Mouse (Mus musculus) liver, embryonic 14.5 days (tissue): ENCODE measurements around the gene Tapt1. TPM values are rescaled to one million over a fixed set of nuclear protein-coding genes. Genes with fewer than 3 reads are reported as not detected.
"Not testable (repeated sequence)": the region's sequence is repeated elsewhere in the genome, so short reads cannot be mapped to it uniquely, and the experiment has no call there.

Experiments
- ATAC-seq: fragments of 200-750 bp; cut with Nextera tagmentation; 2 replicates; pipeline ENCODE4 v1.8.0; 2017; ENCODE audit warnings: moderate number of reproducible peaks, mild to moderate bottlenecking, moderate library complexity; ENCODE audit not compliant: insufficient read depth
- DNase-seq, 3 experiments: peaks; one replicate each; pipeline ENCODE4 v3.0.0-alpha.2; 2012 to 2013; ENCODE audit warnings: low read depth in 3 of 3, low spot score in 3 of 3
- H3K27ac ChIP-seq: fragments of 300-500 bp; sonication (generic); 2 replicates; pipeline ENCODE4 v1.5.1; 2014; ENCODE audit warnings: moderate library complexity, mild to moderate bottlenecking, control low read depth, inconsistent platforms
- H3K27me3 ChIP-seq: fragments of 300-500 bp; sonication (generic); 2 replicates; pipeline ENCODE4 v1.6.1; 2014; ENCODE audit warnings: mild to moderate bottlenecking, low read length, moderate library complexity; ENCODE audit not compliant: control insufficient read depth, insufficient read depth
- H3K36me3 ChIP-seq: fragments of 300-500 bp; sonication (generic); replicated peaks from 2 replicates; pipeline ENCODE4 v1.6.1; 2014; ENCODE audit warnings: low read depth; ENCODE audit not compliant: control insufficient read depth, insufficient read depth
- H3K4me1 ChIP-seq, 2 experiments: fragments of 200-500 bp in 1 of 2; fragments of 300-500 bp in 1 of 2; sonication (generic) in 1 of 2; replicated peaks; 2 replicates each; pipeline ENCODE4 v1.6.1; 2012 to 2014; ENCODE audit warnings: antibody characterized with exemption in 1 of 2, inconsistent platforms in 1 of 2, low read length in 1 of 2; ENCODE audit not compliant: control insufficient read depth in 2 of 2, insufficient read depth in 2 of 2
- H3K4me2 ChIP-seq: fragments of 300-500 bp; sonication (generic); 2 replicates; pipeline ENCODE4 v1.6.1; 2014; ENCODE audit warnings: low read depth, mild to moderate bottlenecking, control low read depth, moderate library complexity
- H3K4me3 ChIP-seq, 2 experiments: fragments of 200-500 bp in 1 of 2; fragments of 300-500 bp in 1 of 2; sonication (generic) in 1 of 2; 2 replicates each; pipeline ENCODE4 v1.5.1; 2012 to 2014; ENCODE audit warnings: low read depth in 2 of 2, low read length in 2 of 2, mild to moderate bottlenecking in 2 of 2, control low read depth in 1 of 2, inconsistent platforms in 1 of 2, moderate library complexity in 1 of 2; ENCODE audit not compliant: insufficient read depth in 1 of 2
- H3K9ac ChIP-seq: fragments of 300-500 bp; sonication (generic); replicated peaks from 2 replicates; pipeline ENCODE4 v1.6.1; 2014; ENCODE audit warnings: mild to moderate bottlenecking, control low read depth, moderate library complexity
- H3K9me3 ChIP-seq: fragments of 300-500 bp; sonication (generic); 2 replicates; pipeline ENCODE4 v1.6.1; 2016; ENCODE audit warnings: low read length, mixed read lengths; ENCODE audit not compliant: control insufficient read depth
- CTCF ChIP-seq: IDR thresholded peaks from 2 replicates; pipeline ENCODE4 v1.5.1; 2016; ENCODE audit warnings: antibody characterized with exemption, low read depth, control low read depth
- EP300 ChIP-seq: IDR thresholded peaks from 2 replicates; pipeline ENCODE4 v1.6.1; 2016; ENCODE audit warnings: antibody characterized with exemption, low read depth
- WGBS: fragments of 180-500 bp; shearing (Covaris S2); extraction: QIAGEN DNeasy Blood & Tissue Kit; methylation state at CpG from one replicate; pipeline ENCODE4 v1.1.7; 2014; ENCODE audit not compliant: insufficient replicate concordance; 5-methylcytosine and 5-hydroxymethylcytosine counted together
- polyA plus RNA-seq, 2 experiments: library from polyadenylated mRNA; depleted of rRNA in 1 of 2; stranded (reverse) in 1 of 2; unstranded in 1 of 2; fragments of >200 nt; fragmentation: Nextera tagmentation in 1 of 2; extraction: Ambion mirVana in 1 of 2; gene quantifications; 2 replicates each; pipeline versions ENCODE4 v1.2.1 to v1.2.3; 2012 to 2014

The Tapt1 gene
- polyA plus RNA-seq (2012; rRNA removed) (26.0 and 30.9 TPM in 2 replicates), polyA plus RNA-seq (2014; fragmentation: Nextera tagmentation; extraction: Ambion mirVana) (31.2 and 38.5 TPM in 2 replicates)

GRCm38 (mm10) chr5:44226521-44227461 lies at the start of gene Tapt1:
Tapt1 (minus strand) TSS chr5:44226626.
- peak; percentile 90 for ATAC-seq
- no peaks in the 10 kb centered on the region for H3K27me3 ChIP-seq
- peak; percentile 65 to 72 (median 68) for DNase-seq
- peaks cover 22 to 31% of the 10 kb centered on the region in 2 experiments for H3K4me1 ChIP-seq
- no peaks in the 10 kb centered on the region for H3K36me3 ChIP-seq
- H3K4me3 ChIP-seq: peak within 1 kb of the TSS; percentile 89 to 95
- WGBS: under 1% methylated on average over 114 of the region's 121 CpGs
- no peaks in the 10 kb centered on the region for H3K9me3 ChIP-seq
- TF ChIP-seq EP300 (no peak), CTCF (no peak)
- H3K9ac ChIP-seq: peak within 1 kb of the TSS; percentile 90
- H3K27ac ChIP-seq: peak within 1 kb of the TSS; percentile 78
- H3K4me2 ChIP-seq: peak within 1 kb of the TSS; percentile 83

GRCm38 (mm10) chr5:44271564-44271963 lies 45.1 kb upstream of the Tapt1 start:
- DNase-seq: no peak
- no peak for TF ChIP-seq EP300
- TF ChIP-seq CTCF: no peak
- ATAC-seq: no peak
- Histone ChIP-seq H3K36me3 (no peaks in the 10 kb centered on the region), H3K4me1 (no peaks in the 10 kb centered on the region; a peak in 1 of 4 replicates), H3K4me3 (no peak overlapping the region), H3K9me3 (no peaks in the 10 kb centered on the region), H3K9ac (no peak overlapping the region), H3K4me2 (no peak overlapping the region), H3K27me3 (no peaks in the 10 kb centered on the region), H3K27ac (no peak overlapping the region)
- 52% methylated on average over 4 of the region's 4 CpGs for WGBS

GRCm38 (mm10) chr5:44268524-44268923 lies 42.1 kb upstream of the Tapt1 start:
- H3K4me1 ChIP-seq, DNase-seq, H3K4me3 ChIP-seq, H3K9me3 ChIP-seq, H3K36me3 ChIP-seq, H3K27me3 ChIP-seq, H3K4me2 ChIP-seq, H3K27ac ChIP-seq, H3K9ac ChIP-seq, ATAC-seq: not testable (repeated sequence)
- TF ChIP-seq CTCF: peak; percentile 19; the same call in 1 of the 2 replicates
- 48% methylated on average over 2 of the region's 3 CpGs for WGBS

GRCm38 (mm10) chr5:44261691-44262090 lies 35.3 kb upstream of the Tapt1 start:
- 60% methylated on average over 5 of the region's 5 CpGs for WGBS
- ATAC-seq (no peak), DNase-seq (no peak)
- H3K27me3 ChIP-seq: no peaks in the 10 kb centered on the region
- TF ChIP-seq CTCF (no peak), EP300 (no peak)
- H3K9ac ChIP-seq: no peak overlapping the region
- H3K4me1 ChIP-seq: peaks cover 0 to 1% of the 10 kb centered on the region in 2 experiments; a peak in 1 of 4 replicates
- H3K4me3 ChIP-seq: no peak overlapping the region
- no peak overlapping the region for H3K27ac ChIP-seq
- no peak overlapping the region for H3K4me2 ChIP-seq
- H3K36me3 ChIP-seq: no peaks in the 10 kb centered on the region
- H3K9me3 ChIP-seq: no peaks in the 10 kb centered on the region

GRCm38 (mm10) chr5:44261172-44261571 lies 34.7 kb upstream of the Tapt1 start:
- H3K36me3 ChIP-seq: no peaks in the 10 kb centered on the region
- DNase-seq (no peak), ATAC-seq (peak; percentile 39; the same call in 1 of the 2 replicates)
- no peak for TF ChIP-seq CTCF
- no peak for TF ChIP-seq EP300
- H3K27ac ChIP-seq: no peak overlapping the region
- 30% methylated on average over 3 of the region's 3 CpGs for WGBS
- H3K4me2 ChIP-seq: no peak overlapping the region
- H3K4me1 ChIP-seq: peaks cover 0 to 1% of the 10 kb centered on the region in 2 experiments; a peak in 1 of 4 replicates
- H3K27me3 ChIP-seq: no peaks in the 10 kb centered on the region
- no peak overlapping the region for H3K9ac ChIP-seq
- H3K4me3 ChIP-seq: no peak overlapping the region
- no peaks in the 10 kb centered on the region for H3K9me3 ChIP-seq
